Mouse (Mus musculus): Measurements from ENCODE around the gene Cdc14a.

- TF ChIP-seq CTCF (IDR thresholded peaks at IDR 0.05; ENCODE audit: low read depth) (no peak), EP300 (IDR thresholded peaks at IDR 0.05; ENCODE audit: low read depth) (no peak)
Measured at GRCm38 (mm10) chr3:116444327-116444726, 20.5 kb upstream of the Cdc14a start.

All from liver, embryonic 14.5 days (tissue).